Mouse (Mus musculus) embryonic facial prominence, embryonic 13.5 days (tissue): ENCODE results near the gene Acnat2. TPM values are rescaled to one million over a fixed set of nuclear protein-coding genes. Genes with fewer than 3 reads are reported as not detected.
"Not testable (repeated sequence)": the region's sequence is repeated elsewhere in the genome, so short reads cannot be mapped to it uniquely, and the experiment has no call there.

Source experiments
- ATAC-seq: fragments of 200-750 bp; cut with Nextera tagmentation; 2 replicates; pipeline ENCODE4 v1.8.0; 2017; ENCODE audit warnings: low read depth; ENCODE audit not compliant: insufficient number of reproducible peaks, insufficient read depth, low FRiP score, low TSS enrichment
- H3K27ac ChIP-seq: fragments of 300-500 bp; sonication (generic); 2 replicates; pipeline ENCODE4 v1.5.1; 2015; ENCODE audit warnings: moderate library complexity, mild to moderate bottlenecking, inconsistent platforms
- H3K27me3 ChIP-seq: fragments of 300-500 bp; sonication (generic); 2 replicates; pipeline ENCODE4 v1.6.1; 2015; ENCODE audit warnings: mild to moderate bottlenecking, inconsistent platforms
- H3K36me3 ChIP-seq: fragments of 300-500 bp; sonication (generic); 2 replicates; pipeline ENCODE4 v1.6.1; 2015; ENCODE audit warnings: mild to moderate bottlenecking, inconsistent platforms
- H3K4me1 ChIP-seq: fragments of 300-500 bp; sonication (generic); 2 replicates; pipeline ENCODE4 v1.6.1; 2015; ENCODE audit warnings: inconsistent platforms
- H3K4me2 ChIP-seq: fragments of 300-500 bp; sonication (generic); 2 replicates; pipeline ENCODE4 v1.6.1; 2015; ENCODE audit warnings: moderate library complexity, mild to moderate bottlenecking, inconsistent platforms
- H3K4me3 ChIP-seq: fragments of 300-500 bp; sonication (generic); 2 replicates; pipeline ENCODE4 v1.5.1; 2015; ENCODE audit warnings: mild to moderate bottlenecking, inconsistent platforms
- H3K9ac ChIP-seq: fragments of 300-500 bp; sonication (generic); 2 replicates; pipeline ENCODE4 v1.6.1; 2015; ENCODE audit warnings: mild to moderate bottlenecking, inconsistent platforms
- H3K9me3 ChIP-seq: fragments of 300-500 bp; sonication (generic); 2 replicates; pipeline ENCODE4 v1.6.1; 2016; ENCODE audit warnings: inconsistent platforms
- WGBS: fragments of 180-500 bp; shearing (Covaris S2); methylation state at CpG from one replicate; pipeline ENCODE4 v1.1.7; 2015; ENCODE audit warnings: mixed read lengths; 5-methylcytosine and 5-hydroxymethylcytosine counted together
- polyA plus RNA-seq: library from polyadenylated mRNA; unstranded; fragments of >200 nt; fragmentation: Nextera tagmentation; extraction: Ambion mirVana; gene quantifications from 2 replicates; pipeline ENCODE4 v1.2.1, GENCODE M21; 2015

The Acnat2 gene
- not detected in 2 replicates for polyA plus RNA-seq

DNA sequence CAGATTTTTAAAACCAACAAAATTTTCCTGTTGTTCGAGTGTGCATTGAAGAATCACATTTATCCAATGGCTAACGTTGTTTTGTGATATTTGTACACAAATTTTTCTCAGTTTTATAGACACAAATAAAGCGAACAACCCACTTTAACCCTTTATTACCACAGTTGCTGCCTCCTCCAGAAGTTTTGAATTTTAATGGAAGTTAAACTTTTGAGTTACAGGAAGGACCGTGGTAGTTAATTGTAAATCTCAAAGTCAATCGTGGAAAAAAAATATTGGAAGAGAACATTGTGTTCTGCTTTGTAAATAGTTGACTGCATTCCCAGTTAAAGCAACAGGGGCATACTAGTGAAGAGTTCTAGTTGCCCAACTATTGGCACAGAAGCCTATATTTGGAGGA is at the start of gene Acnat2:
TSS of gene Acnat2 (minus strand) at position 195 of the 400 bp plus-strand sequence.
- 86% methylated on average over 5 of the region's 5 CpGs for WGBS
- H3K9me3 ChIP-seq, H3K4me1 ChIP-seq, H3K4me2 ChIP-seq, H3K27me3 ChIP-seq, H3K4me3 ChIP-seq, H3K9ac ChIP-seq, H3K27ac ChIP-seq, ATAC-seq, H3K36me3 ChIP-seq: not testable (repeated sequence)

DNA sequence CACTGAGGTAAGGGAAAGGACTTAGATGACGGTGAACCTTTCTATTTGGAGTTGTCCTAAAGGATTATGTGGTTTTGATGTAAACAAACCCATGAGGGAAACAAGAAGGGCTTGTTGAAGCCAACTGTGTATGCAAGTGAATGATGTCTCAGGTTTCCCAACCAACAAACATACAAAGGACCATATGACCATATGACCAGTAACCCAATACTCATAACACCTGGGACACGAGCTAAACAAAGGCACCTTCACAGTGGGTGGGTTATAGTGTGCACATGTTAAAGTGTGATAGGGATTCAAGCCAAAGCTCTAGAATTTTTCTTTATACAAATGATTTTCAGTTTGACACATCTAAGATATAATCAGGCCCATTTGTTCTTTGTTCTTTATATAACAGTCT is 48.2 kb upstream of the Acnat2 start:
- Histone ChIP-seq H3K27ac (no peak overlapping the region), H3K4me1 (no peaks in the 10 kb centered on the region), H3K27me3 (no peaks in the 10 kb centered on the region), H3K9ac (no peak overlapping the region), H3K9me3 (no peaks in the 10 kb centered on the region), H3K4me3 (no peak overlapping the region), H3K4me2 (no peak overlapping the region), H3K36me3 (no peaks in the 10 kb centered on the region)
- ATAC-seq = no peak
- WGBS = 41% methylated on average over 2 of the region's 2 CpGs

DNA sequence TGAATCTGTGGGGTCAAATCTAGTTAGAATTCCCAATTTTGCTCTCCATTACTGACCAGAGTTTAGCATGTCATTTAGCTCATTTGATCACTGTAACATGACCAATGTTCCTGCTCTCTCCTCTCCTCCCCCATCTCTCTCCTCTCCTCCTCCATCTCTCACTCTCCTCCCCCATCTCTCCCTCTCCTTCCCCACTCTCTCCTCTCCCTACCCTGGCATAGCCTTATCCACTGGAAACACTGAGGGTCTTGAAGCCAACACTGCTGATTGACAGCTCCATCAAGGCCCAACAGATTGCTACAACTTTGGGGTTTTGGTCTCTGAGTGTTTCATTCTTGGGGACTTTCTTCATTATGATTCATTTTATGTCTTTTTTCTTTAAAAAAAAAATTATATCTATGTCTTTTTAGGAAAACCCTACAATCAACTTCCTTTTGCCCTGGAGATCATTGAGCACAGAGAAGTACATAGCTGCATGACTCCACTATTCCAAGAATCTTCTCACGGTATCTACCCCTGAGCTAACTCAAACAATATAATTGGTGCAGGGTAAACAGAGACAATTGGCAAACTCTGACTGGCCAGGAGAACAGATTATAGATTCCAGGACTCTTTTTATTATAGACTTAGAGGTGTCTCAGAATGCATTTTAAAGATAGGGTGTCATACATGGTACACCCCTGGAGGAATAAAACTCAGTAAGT is 44.0 kb upstream of the Acnat2 start:
- Histone ChIP-seq H3K9ac (no peak overlapping the region), H3K4me1 (no peaks in the 10 kb centered on the region), H3K4me3 (no peak overlapping the region), H3K9me3 (no peaks in the 10 kb centered on the region), H3K27me3 (no peaks in the 10 kb centered on the region), H3K4me2 (no peak overlapping the region), H3K27ac (no peak overlapping the region), H3K36me3 (no peaks in the 10 kb centered on the region)
- ATAC-seq = no peak
- WGBS = 58% methylated on average over 1 of the region's 1 CpGs

DNA sequence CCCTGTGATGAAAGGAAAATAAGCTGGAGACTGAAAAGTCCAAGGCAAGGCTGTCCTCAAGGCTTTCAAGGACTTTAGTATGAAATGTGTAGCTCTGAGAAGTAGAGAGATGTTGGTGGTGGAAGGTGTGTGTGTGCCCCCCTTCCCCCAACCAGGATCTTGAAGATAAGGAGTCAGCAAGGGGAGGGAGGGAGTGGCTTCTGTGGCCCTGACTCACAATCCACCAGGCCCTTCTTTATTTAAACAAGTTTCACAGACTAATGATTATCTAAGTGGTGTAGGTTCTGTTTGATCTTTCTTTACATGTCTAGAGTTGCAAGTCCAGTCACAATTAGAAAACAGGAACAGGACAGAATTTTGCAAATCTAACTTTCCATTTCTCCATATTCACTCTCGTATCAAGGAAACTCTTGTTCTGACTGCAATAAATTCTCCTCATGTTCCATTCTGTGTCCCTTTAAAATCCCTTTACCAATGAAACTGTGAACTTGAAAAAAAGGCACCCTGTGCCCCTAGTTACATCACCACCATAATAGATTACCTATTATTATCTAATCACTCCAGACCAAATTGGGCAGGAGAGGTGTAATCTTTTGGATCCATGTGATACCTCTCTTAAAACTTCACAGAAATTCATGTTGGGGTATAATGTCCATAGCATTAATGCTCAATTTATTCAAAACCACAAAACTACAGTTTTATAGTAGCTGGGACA is 43.3 kb upstream of the Acnat2 start:
- WGBS = 89% methylated on average over 1 of the region's 1 CpGs
- H3K4me3 ChIP-seq, H3K27me3 ChIP-seq, H3K9ac ChIP-seq, H3K27ac ChIP-seq, H3K9me3 ChIP-seq, H3K36me3 ChIP-seq, H3K4me1 ChIP-seq, ATAC-seq, H3K4me2 ChIP-seq: not testable (repeated sequence)

DNA sequence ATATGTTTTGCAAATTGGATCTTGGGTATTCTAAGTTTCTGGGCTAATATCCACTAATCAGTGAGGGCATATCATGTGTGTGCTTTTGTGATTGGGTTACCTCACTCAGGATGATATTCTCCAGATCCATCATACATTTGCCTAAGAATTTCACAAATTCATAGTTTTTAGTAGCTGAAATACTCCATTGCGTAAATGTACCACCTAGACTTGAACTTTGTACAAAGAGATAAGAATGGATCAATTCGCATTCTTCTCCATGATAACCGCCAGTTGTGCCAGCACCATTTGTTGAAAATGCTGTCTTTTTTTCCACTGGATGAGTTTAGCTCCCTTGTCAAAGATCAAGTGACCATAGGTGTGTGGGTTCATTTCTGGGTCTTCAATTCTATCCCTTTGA is 29.0 kb upstream of the Acnat2 start:
- H3K4me2 ChIP-seq, H3K4me1 ChIP-seq, ATAC-seq, H3K27me3 ChIP-seq, H3K27ac ChIP-seq, H3K4me3 ChIP-seq, H3K36me3 ChIP-seq, H3K9me3 ChIP-seq, H3K9ac ChIP-seq: not testable (repeated sequence)
- 93% methylated on average over 3 of the region's 3 CpGs for WGBS

DNA sequence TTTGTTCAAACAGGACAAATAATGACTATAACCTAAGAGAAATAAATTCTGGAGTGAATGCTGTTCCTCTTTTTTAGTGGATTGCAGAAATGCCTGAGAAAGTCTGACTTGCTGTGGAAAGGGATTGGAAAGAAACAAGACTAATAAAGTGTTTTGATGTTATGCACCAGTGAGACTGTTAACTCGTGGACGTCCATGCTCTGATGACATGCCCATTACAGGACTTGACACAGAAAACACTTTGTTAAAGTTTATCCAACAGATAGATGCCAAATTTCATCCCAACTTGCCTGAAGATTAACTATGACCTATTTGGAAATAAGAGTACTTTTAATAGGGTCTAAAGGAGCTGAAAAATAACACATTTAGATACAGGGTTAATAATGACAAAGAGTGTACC is 2.2 kb upstream of the Acnat2 start:
- not testable (repeated sequence) for H3K27ac ChIP-seq, H3K9me3 ChIP-seq, H3K4me2 ChIP-seq, H3K4me3 ChIP-seq, ATAC-seq, H3K9ac ChIP-seq, H3K4me1 ChIP-seq, H3K36me3 ChIP-seq, H3K27me3 ChIP-seq
- WGBS = 67% methylated on average over 2 of the region's 2 CpGs

DNA sequence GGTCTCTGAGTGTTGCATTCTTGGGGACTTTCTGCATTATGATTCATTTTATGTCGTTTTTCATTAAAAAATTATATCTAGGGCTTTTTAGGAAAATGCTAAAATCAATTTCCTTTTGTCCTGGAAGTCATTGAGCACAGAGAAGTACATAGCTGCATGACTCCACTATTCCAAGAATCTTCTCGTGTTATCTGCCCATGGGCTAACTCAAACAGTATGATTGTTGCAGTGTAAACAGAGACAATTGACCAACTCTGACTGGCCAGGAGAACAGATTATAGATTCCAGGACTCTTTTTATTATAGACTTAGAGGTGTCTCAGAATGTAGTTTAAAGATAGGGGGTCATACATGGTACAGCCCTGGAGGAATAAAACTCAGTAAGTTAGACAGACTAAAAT is 21.1 kb downstream of the Acnat2 start:
- H3K9me3 ChIP-seq = no peaks in the 10 kb centered on the region
- WGBS = 35% methylated on average over 2 of the region's 2 CpGs
- H3K36me3 ChIP-seq = no peaks in the 10 kb centered on the region
- H3K4me2 ChIP-seq = no peak overlapping the region
- ATAC-seq = no peak
- no peak overlapping the region for H3K27ac ChIP-seq
- no peaks in the 10 kb centered on the region for H3K4me1 ChIP-seq
- H3K4me3 ChIP-seq = no peak overlapping the region
- no peaks in the 10 kb centered on the region for H3K27me3 ChIP-seq
- H3K9ac ChIP-seq = no peak overlapping the region

DNA sequence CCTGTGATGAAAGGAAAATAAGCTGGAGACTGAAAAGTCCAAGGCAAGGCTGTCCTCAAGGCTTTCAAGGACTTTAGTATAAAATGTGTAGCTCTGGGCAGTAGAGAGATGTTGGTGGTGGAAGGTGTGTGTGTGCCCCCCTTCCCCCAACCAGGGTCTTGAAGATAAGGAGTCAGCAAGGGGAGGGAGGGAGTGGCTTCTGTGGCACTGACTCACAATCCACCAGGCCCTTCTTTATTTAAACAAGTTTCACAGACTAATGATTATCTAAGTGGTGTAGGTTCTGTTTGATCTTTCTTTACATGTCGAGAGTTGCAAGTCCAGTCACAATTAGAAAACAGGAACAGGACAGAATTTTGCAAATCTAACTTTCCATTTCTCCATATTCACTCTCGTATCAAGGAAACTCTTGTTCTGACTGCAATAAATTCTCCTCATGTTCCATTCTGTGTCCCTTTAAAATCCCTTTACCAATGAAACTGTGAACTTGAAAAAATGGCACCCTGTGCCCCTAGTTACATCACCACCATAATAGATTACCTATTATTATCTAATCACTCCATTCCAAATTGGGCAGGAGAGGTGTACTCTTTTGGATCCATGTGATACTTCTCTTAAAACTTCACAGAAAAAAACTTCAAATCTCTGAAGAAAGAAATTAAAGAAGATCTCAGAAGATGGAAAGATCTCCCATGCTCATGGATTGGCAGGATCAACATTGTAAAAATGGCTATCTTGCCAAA is 24.2 kb downstream of the Acnat2 start:
- H3K4me3 ChIP-seq, H3K9me3 ChIP-seq, H3K27ac ChIP-seq, H3K36me3 ChIP-seq, H3K4me1 ChIP-seq, H3K9ac ChIP-seq, H3K27me3 ChIP-seq, ATAC-seq, H3K4me2 ChIP-seq: not testable (repeated sequence)
- 70% methylated on average over 2 of the region's 2 CpGs for WGBS

DNA sequence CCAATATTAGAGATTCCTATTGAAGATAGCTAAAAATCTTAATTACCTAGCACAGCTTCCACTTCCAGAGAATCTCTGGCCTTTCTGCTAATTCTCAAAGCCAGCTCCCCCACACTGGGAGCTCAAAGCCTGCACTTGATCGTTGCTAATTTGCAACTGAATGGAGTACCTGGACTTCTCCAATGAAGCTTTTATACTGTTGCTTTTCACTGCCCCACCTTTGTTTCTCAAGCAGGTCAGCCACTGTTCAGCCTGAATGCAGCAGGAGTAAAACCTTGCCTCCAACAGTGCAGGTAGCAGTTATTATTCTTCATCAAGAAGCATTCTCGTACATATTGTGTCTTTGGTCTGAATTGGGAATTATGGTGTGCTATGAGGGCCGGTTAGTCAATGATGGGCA is 39.9 kb downstream of the Acnat2 start:
- not testable (repeated sequence) for H3K9ac ChIP-seq, H3K27ac ChIP-seq, H3K4me2 ChIP-seq, H3K27me3 ChIP-seq, H3K9me3 ChIP-seq, H3K4me1 ChIP-seq, ATAC-seq, H3K4me3 ChIP-seq, H3K36me3 ChIP-seq
- 82% methylated on average over 3 of the region's 3 CpGs for WGBS

DNA sequence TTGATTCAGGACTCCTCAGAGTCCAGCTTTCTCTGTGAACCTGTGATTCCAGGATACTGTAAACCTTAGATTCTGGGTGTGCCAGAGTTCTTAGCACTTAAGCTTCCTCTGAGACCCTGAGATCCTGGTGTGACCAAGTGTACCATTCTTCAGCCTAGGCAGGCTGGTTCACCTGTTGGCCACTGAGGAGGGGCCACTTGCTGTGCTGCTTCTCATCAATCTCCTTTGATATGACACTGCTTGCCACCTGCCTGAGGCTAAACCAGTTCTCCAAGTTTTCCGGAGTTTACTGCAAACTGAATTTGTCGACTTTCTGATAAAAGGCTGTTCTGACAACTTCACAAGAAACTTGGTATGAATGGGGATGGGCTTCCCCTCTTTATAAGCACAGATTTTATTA is 50.9 kb downstream of the Acnat2 start:
- H3K36me3 ChIP-seq = no peaks in the 10 kb centered on the region
- no peak overlapping the region for H3K9ac ChIP-seq
- H3K4me2 ChIP-seq = no peak overlapping the region
- H3K4me1 ChIP-seq = no peaks in the 10 kb centered on the region
- no peaks in the 10 kb centered on the region for H3K9me3 ChIP-seq
- H3K4me3 ChIP-seq = no peak overlapping the region
- no peaks in the 10 kb centered on the region for H3K27me3 ChIP-seq
- ATAC-seq = no peak
- H3K27ac ChIP-seq = no peak overlapping the region
- WGBS = 59% methylated on average over 2 of the region's 2 CpGs

DNA sequence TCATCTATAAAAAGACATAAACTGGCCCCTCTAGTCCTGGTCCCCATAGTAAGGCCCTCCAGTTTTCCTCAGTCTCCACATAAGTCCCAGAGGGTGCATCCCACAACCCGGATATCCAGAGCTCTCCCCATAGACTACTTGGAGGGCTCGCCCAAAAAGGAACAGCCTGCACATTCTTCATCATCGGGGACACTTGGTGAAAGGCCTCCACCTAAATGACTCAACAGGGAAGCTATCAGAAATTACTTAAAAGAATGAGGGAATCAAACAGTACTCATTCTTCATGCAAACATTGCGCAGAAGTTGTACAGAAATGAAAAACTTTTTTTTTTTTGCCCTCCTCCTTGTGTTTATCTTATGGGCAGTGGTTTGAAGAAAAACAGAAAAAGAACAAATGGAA is 57.5 kb downstream of the Acnat2 start:
- Histone ChIP-seq H3K9ac (no peak overlapping the region), H3K27me3 (no peaks in the 10 kb centered on the region), H3K4me2 (no peak overlapping the region), H3K4me1 (no peaks in the 10 kb centered on the region), H3K27ac (no peak overlapping the region), H3K9me3 (no peaks in the 10 kb centered on the region), H3K4me3 (no peak overlapping the region), H3K36me3 (no peaks in the 10 kb centered on the region)
- WGBS = 91% methylated on average over 4 of the region's 4 CpGs
- ATAC-seq = no peak

DNA sequence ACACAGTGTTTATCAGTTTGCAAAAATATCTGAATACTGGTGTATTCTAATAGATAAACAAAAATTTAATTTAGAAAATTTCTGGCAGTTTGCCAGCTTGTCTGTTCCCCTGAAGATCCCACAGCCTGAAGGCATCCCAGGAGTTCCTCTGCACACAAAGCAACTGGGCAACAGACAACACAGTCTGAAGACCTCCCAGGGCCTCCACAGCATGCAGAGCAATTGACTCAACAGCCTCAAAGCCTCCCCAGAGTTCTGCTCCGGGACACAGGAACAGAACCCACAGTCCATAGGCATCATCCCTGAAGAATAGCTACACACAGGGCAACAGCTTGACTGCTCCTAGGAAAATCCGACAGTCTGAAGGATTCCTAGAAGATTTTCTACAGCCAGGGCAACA is 59.3 kb downstream of the Acnat2 start:
- Histone ChIP-seq H3K27ac (no peak overlapping the region), H3K36me3 (no peaks in the 10 kb centered on the region), H3K4me3 (no peak overlapping the region), H3K9ac (no peak overlapping the region), H3K4me2 (no peak overlapping the region), H3K27me3 (no peaks in the 10 kb centered on the region), H3K4me1 (no peaks in the 10 kb centered on the region), H3K9me3 (no peaks in the 10 kb centered on the region)
- WGBS = 45% methylated on average over 2 of the region's 2 CpGs
- no peak for ATAC-seq
